Mouse (Mus musculus) layer of hippocampus, postnatal 36 days (tissue): ENCODE data around the gene Dhrs9. TPM values are rescaled to one million over a fixed set of nuclear protein-coding genes. Genes with fewer than 3 reads are reported as not detected.
"Not testable (repeated sequence)": the region's sequence is repeated elsewhere in the genome, so short reads cannot be mapped to it uniquely, and the experiment has no call there.

Source experiments
- DNase-seq, 2 experiments: peaks; one replicate each; pipeline ENCODE4 v3.0.0; 2022
- total RNA-seq, 2 experiments: library from RNA; stranded (reverse); gene quantifications; 2 replicates each; pipeline ENCODE4 v1.2.3; 2021

Dhrs9 gene
- not detected for total RNA-seq

- no peak for DNase-seq
Measured at GRCm38 (mm10) chr2:69380281-69380680, at the start of gene Dhrs9. TSS of gene Dhrs9 (plus strand) at chr2:69380445.

- not testable (repeated sequence) for DNase-seq
Measured at GRCm38 (mm10) chr2:69331523-69331922, 48.7 kb upstream of the Dhrs9 start.

DNA sequence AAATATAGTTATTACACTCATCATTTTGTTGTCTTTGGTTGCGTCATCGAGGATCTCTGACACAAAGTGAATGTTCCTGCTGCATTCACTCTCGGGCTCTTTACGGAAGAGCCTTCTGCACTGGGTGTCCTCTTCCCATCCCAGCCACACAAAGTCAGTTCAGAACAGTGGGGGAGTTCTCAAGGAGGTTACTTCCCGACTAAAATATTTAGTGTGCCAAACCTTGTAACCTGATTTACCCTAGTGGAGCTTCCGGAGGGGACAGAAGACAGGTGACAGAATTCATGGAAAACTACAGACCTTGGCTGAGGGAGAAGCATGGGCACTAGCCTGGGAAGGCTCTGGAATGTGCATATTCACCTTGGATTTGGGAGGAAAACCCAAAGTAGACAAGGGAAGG, 38.7 kb upstream of the Dhrs9 start:
- DNase-seq = no peak

DNA sequence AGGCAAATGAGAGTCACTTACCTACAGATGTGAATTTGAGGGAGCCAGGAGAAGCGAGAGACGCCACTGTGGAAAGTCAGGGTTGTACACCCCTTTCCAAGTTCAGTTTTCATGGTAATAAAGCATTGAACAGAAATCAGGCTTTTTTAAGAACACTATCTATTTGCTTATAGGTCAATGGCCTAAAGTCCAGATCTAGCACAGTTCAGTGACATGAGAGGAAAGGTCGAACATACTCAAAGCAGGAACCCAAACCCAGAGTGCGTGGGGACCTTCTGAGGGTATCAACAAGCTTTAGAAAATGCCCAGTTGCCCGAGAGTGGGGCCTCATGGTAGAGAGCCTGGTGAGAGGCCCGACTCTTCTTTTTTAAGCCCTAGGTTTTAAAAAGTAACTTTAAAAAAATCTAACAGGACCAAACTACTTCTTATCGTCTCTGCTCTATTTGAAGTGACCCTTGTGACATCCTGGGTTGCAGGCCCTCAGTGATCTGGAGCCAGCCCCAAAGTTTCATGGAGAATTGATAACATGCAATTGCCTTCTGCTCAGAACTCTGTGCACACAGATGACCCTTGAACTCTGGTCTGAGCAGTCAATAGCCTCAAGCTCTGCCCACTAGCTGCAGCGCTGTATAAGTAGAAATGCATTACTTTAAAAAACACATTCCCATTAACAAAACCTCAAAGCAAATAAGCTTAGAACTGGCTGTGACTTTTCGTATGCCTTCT, 37.6 kb upstream of the Dhrs9 start, which contains the start of gene Abcb11:
Gene Abcb11 (minus strand): TSS at position 121 of the 726 bp plus-strand sequence.
- DNase-seq = no peak

- not testable (repeated sequence) for DNase-seq
Measured at GRCm38 (mm10) chr2:69355402-69355801, 24.8 kb upstream of the Dhrs9 start.

DNA sequence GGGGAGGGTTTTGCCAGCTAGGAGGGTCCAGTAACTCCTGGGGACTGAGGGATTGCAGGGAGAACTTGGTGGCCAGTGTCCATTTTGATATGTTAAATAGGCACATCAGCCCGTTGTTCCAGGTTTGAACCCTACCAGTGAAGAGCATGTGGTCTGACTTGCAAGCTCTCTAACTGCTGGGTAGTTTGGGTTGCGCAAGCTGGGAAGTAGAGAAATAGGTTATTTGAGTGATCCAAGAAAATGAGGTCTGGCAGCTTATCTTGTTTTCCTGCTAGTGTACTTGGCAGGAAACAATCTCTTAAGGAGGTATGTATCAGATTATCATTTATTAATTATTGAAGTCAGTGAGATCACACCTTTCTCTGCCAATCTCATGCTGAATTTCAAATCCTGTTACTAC, 15.4 kb upstream of the Dhrs9 start:
- no peak for DNase-seq

GRCm38 (mm10) chr2:69365275-69365674, 15.0 kb upstream of the Dhrs9 start:
- DNase-seq = no peak

DNA sequence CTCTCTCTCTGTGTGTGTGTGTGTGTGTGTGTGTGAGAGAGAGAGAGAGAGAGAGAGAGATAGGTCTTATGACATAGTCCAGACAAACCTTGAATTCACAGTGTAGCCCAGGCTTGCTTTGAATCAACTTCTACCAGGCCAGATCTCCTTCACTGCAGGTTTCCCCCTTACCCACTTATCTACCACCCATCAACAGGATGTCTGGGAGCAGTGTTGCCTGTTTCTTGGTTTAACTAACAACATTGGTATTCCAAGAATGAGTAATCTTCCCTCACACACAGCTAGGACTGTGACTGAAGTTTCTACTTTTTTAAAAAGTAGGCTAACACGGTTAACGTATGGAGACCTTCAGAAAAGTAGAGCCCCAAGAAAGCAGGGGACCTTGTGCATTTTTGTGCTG, 3.5 kb upstream of the Dhrs9 start:
- no peak for DNase-seq

GRCm38 (mm10) chr2:69379801-69380200, 444 bp upstream of the Dhrs9 start:
- no peak for DNase-seq

GRCm38 (mm10) chr2:69381740-69382139, 1.5 kb downstream of the Dhrs9 start:
- no peak for DNase-seq

GRCm38 (mm10) chr2:69382838-69383237, 2.6 kb downstream of the Dhrs9 start:
- DNase-seq = no peak

DNA sequence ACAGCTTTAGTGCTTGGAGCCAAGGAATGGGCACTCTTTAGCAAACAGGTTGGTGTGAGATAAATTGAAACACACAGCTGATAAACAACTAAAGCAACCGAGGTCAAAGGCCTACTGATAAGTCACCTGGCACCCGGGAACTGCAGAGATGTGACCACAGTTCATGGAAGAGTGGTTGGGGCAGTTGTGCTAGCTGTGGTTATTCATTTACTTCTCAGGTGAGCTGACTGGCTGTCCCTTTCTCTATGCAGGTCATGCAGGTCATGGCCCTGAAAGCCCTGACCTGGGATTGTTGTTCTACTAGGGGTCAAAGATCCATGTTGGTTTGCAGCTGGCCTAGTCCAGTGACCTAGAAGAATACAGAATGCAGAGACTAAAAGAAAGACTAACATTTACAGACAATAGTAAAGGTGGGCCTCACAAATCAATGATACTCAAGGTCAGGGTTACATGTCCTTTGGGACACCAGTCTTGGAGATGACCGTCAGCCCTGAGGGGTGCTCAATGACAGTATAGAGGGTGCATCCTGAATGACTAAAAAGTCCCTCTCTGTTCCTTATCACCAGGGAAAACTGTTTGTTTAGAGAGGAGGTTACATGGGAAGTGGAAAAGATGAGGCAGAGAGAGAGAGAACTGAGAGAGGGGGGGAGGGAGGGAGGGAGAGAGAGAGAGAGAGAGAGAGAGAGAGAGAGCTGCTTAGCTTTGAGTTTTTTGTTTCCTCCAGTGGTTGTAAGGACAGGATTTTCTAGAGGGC, 6.0 kb downstream of the Dhrs9 start:
- DNase-seq = no peak

GRCm38 (mm10) chr2:69393947-69394346, 13.7 kb downstream of the Dhrs9 start:
- no peak for DNase-seq

DNA sequence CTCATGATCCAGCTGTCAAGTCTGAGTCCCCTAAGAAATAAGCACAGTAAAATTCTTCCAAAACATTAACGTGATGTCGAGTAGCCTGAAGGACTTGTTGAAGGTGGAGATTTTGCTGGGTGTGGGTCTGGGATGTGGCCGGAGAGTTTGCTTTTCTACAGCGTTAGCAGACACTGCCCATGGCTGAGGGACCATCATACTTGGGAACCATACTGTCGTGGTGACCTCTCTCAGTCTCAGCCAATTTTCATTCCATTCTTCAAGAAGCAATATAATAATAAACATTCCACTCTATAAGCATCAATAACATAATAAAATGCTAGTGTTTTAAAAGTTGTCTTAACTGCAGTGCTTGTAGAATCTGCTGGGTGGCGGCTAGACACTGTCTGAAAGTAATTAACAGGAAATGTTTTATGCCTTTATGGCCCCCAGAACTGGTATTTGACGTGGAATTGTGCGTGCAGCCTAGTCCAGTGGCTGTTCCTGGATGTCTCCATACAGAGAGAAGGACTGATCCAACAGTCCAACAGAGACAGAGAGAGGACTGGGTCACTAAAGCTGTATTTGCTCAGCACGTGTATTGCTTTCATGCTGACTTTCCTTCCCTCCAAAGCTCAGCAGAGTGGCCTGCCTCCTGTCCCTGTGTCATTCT, 15.5 kb downstream of the Dhrs9 start:
- no peak for DNase-seq

GRCm38 (mm10) chr2:69396760-69397435, 16.7 kb downstream of the Dhrs9 start:
- DNase-seq = no peak

DNA sequence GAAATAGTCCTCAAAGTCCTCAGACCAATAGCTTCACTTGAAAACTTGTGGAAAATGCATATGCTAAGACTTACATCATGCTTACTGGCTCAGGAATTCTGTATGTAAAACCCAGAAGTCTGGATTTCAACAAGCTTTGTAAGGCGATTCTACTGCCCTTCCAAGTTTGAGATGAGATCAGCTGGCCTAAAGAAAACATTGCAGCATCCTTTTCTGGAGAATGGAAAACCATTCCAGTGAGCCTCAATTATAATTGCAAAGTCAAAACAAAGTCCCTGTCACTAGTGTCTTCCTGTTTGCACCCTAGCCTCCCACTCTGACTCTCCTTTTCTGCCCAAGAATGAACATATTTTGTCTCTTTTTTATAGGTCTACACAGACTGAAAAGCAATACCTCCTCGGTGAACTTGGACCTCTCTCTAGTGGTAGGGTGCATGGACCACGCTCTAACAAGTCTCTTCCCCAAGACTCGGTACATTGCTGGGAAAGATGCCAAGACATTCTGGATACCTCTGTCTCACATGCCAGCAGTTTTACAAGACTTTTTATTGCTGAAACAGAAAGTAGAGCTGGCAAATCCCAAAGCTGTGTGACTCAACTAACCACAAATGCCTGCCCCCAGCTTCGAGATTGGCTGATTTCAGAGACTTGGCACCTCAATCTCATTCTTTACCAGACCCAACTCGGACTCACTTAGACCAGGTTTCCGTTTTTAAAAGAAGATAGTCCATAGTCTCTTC, 20.8 kb downstream of the Dhrs9 start:
- DNase-seq = no peak

DNA sequence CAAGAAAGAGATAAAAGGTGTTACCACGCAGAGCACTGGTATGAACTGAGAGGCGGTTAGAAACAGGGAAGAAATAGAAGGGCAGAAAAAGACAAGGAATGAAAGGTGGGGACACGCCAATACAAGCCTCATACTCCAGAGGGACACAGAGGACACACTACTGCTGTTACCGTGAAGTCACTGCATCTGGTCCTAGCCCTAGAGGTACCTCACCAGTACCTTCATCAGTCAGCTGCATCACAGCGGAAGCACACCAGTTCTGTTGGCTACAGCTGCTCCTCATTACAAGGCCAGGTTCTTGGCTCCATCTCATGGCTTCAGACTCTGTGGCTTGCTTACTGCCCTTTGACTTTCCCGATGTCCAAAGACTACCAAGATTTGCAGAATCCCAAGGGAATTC, 21.6 kb downstream of the Dhrs9 start:
- no peak for DNase-seq

GRCm38 (mm10) chr2:69402309-69402708, 22.1 kb downstream of the Dhrs9 start:
- DNase-seq = no peak

GRCm38 (mm10) chr2:69405692-69406091, 25.4 kb downstream of the Dhrs9 start:
- no peak for DNase-seq

DNA sequence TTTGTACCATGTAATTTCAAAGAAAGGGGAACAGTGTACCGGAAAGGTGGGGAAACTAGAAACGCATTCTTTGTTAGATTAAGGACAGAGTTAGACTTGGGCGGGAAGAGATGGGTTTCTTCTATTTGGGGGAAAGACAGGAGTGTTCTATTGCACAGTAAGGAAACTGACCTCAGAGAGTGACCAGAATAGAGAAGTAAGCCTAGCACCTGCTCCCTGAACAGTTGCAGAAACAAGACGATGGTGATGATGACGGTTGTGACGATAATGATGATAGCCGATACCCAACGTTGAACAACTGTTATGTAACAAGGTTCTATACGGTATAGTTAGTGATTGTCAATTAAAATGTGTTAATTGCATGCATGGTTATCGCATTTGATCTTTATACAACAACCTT, 34.3 kb downstream of the Dhrs9 start:
- no peak for DNase-seq

DNA sequence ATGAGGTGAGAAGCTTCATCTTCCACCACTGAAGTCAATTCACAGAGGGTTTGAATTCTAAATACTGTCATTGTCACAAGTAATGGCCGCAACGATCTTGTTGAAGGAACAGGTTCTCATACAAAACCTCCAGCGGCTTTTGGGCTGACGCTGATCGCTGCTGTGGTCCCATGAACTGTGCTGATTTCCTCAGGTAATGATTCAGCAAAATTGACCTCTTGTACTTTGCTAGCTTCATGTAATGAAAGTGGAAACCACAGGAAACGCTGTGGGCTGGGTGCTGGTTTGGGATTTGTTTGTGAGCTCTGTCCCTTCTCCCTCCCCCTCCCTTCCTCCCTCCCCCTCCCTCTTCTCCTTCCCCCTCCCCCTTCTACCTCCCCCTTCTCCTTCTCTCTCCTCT, 34.8 kb downstream of the Dhrs9 start:
- DNase-seq = no peak

GRCm38 (mm10) chr2:69418294-69418881, 38.1 kb downstream of the Dhrs9 start:
- no peak for DNase-seq
